Mouse (Mus musculus): ENCODE data around the gene Hist1h1d.
"Not testable (repeated sequence)": the region's sequence is repeated elsewhere in the genome, so short reads cannot be mapped to it uniquely, and the experiment has no call there.

Gene Hist1h1d

GRCm38 (mm10) chr13:23535137-23536075 is 17.7 kb upstream of the Hist1h1d start, which contains the start of gene Hist1h3g:
Hist1h3g (plus strand) TSS chr13:23535422.
- peak; percentile 92 for DNase-seq (ENCODE audit: low read depth, low spot score)
- H3K27me3 ChIP-seq (ENCODE audit: control insufficient read depth, insufficient read depth, low read length, poor library complexity, severe bottlenecking) = not testable (repeated sequence)

GRCm38 (mm10) chr13:23536076-23536822 is 16.8 kb upstream of the Hist1h1d start:
- no peaks in the 10 kb centered on the region for H3K36me3 ChIP-seq (ENCODE audit: control insufficient read depth, insufficient read depth, low read length, poor library complexity, severe bottlenecking)
- H3K27me3 ChIP-seq (ENCODE audit: control insufficient read depth, insufficient read depth, low read length, poor library complexity, severe bottlenecking) = no peaks in the 10 kb centered on the region
- DNase-seq (ENCODE audit: low read depth, low spot score) = no peak

More at GRCm38 (mm10) chr13:23535137-23536075, 17.7 kb upstream of the Hist1h1d start, which contains the start of gene Hist1h3g:
- H3K36me3 ChIP-seq (ENCODE audit: control insufficient read depth, insufficient read depth, low read length, poor library complexity, severe bottlenecking) = not testable (repeated sequence)

GRCm38 (mm10) chr13:23537006-23537710 is 15.9 kb upstream of the Hist1h1d start:
- no peak for DNase-seq (ENCODE audit: low read depth, low spot score)
- H3K36me3 ChIP-seq (ENCODE audit: control insufficient read depth, insufficient read depth, low read length, poor library complexity, severe bottlenecking) = no peaks in the 10 kb centered on the region
- H3K27me3 ChIP-seq (ENCODE audit: control insufficient read depth, insufficient read depth, low read length, poor library complexity, severe bottlenecking) = no peaks in the 10 kb centered on the region

GRCm38 (mm10) chr13:23538249-23538648 is 14.8 kb upstream of the Hist1h1d start:
- no peak for DNase-seq (ENCODE audit: low read depth, low spot score)
- H3K27me3 ChIP-seq (ENCODE audit: control insufficient read depth, insufficient read depth, low read length, poor library complexity, severe bottlenecking) = no peaks in the 10 kb centered on the region
- no peaks in the 10 kb centered on the region for H3K36me3 ChIP-seq (ENCODE audit: control insufficient read depth, insufficient read depth, low read length, poor library complexity, severe bottlenecking)

GRCm38 (mm10) chr13:23539821-23540220 is 13.2 kb upstream of the Hist1h1d start:
- not testable (repeated sequence) for DNase-seq (ENCODE audit: low read depth, low spot score)

GRCm38 (mm10) chr13:23541497-23541896 is 11.6 kb upstream of the Hist1h1d start:
- no peak for DNase-seq (ENCODE audit: low read depth, low spot score)
- H3K36me3 ChIP-seq (ENCODE audit: control insufficient read depth, insufficient read depth, low read length, poor library complexity, severe bottlenecking) = 0 out of 2 replicates have a peak, but pooled peaks cover 2% of the 10 kb centered on the region
- H3K27me3 ChIP-seq (ENCODE audit: control insufficient read depth, insufficient read depth, low read length, poor library complexity, severe bottlenecking) = no peaks in the 10 kb centered on the region

More at GRCm38 (mm10) chr13:23539821-23540220, 13.2 kb upstream of the Hist1h1d start:
- H3K27me3 ChIP-seq (ENCODE audit: control insufficient read depth, insufficient read depth, low read length, poor library complexity, severe bottlenecking); H3K36me3 ChIP-seq (ENCODE audit: control insufficient read depth, insufficient read depth, low read length, poor library complexity, severe bottlenecking): not testable (repeated sequence)

- H3K27me3 ChIP-seq (ENCODE audit: control insufficient read depth, insufficient read depth, low read length, poor library complexity, severe bottlenecking); DNase-seq (ENCODE audit: low read depth, low spot score); H3K36me3 ChIP-seq (ENCODE audit: control insufficient read depth, insufficient read depth, low read length, poor library complexity, severe bottlenecking): not testable (repeated sequence)
Observed at GRCm38 (mm10) chr13:23542225-23542980, 10.7 kb upstream of the Hist1h1d start.

- DNase-seq (ENCODE audit: low read depth, low spot score) = peak; percentile 97
- not testable (repeated sequence) for H3K36me3 ChIP-seq (ENCODE audit: control insufficient read depth, insufficient read depth, low read length, poor library complexity, severe bottlenecking); H3K27me3 ChIP-seq (ENCODE audit: control insufficient read depth, insufficient read depth, low read length, poor library complexity, severe bottlenecking)
Observed at GRCm38 (mm10) chr13:23542999-23543607, 10.0 kb upstream of the Hist1h1d start, which contains the start of gene Hist1h2bh. Hist1h2bh (minus strand) TSS chr13:23543392.

GRCm38 (mm10) chr13:23543965-23544786 is 8.9 kb upstream of the Hist1h1d start, which contains the start of gene Hist1h3f:
Hist1h3f (plus strand) TSS chr13:23544052.
- Histone ChIP-seq H3K27me3 (ENCODE audit: control insufficient read depth, insufficient read depth, low read length, poor library complexity, severe bottlenecking) (no peaks in the 10 kb centered on the region), H3K36me3 (ENCODE audit: control insufficient read depth, insufficient read depth, low read length, poor library complexity, severe bottlenecking) (0 out of 2 replicates have a peak, but pooled peaks cover 2% of the 10 kb centered on the region)
- peak; percentile 96 for DNase-seq (ENCODE audit: low read depth, low spot score)

GRCm38 (mm10) chr13:23544787-23545120 is 8.3 kb upstream of the Hist1h1d start:
- H3K36me3 ChIP-seq (ENCODE audit: control insufficient read depth, insufficient read depth, low read length, poor library complexity, severe bottlenecking); H3K27me3 ChIP-seq (ENCODE audit: control insufficient read depth, insufficient read depth, low read length, poor library complexity, severe bottlenecking); DNase-seq (ENCODE audit: low read depth, low spot score): not testable (repeated sequence)

- H3K36me3 ChIP-seq (ENCODE audit: control insufficient read depth, insufficient read depth, low read length, poor library complexity, severe bottlenecking) = 0 out of 2 replicates have a peak, but pooled peaks cover 2% of the 10 kb centered on the region
- DNase-seq (ENCODE audit: low read depth, low spot score) = no peak
- H3K27me3 ChIP-seq (ENCODE audit: control insufficient read depth, insufficient read depth, low read length, poor library complexity, severe bottlenecking) = no peaks in the 10 kb centered on the region
Observed at GRCm38 (mm10) chr13:23546694-23547093, 6.4 kb upstream of the Hist1h1d start.

GRCm38 (mm10) chr13:23550761-23551145 is 2.3 kb upstream of the Hist1h1d start:
- no peak for DNase-seq (ENCODE audit: low read depth, low spot score)
- Histone ChIP-seq H3K36me3 (ENCODE audit: control insufficient read depth, insufficient read depth, low read length, poor library complexity, severe bottlenecking) (0 out of 2 replicates have a peak, but pooled peaks cover 2% of the 10 kb centered on the region), H3K27me3 (ENCODE audit: control insufficient read depth, insufficient read depth, low read length, poor library complexity, severe bottlenecking) (no peaks in the 10 kb centered on the region)

All from splenic B cell, adult 2 months (primary cell).